Mouse (Mus musculus): ENCODE data around the gene C1galt1.

The C1galt1 gene

DNA sequence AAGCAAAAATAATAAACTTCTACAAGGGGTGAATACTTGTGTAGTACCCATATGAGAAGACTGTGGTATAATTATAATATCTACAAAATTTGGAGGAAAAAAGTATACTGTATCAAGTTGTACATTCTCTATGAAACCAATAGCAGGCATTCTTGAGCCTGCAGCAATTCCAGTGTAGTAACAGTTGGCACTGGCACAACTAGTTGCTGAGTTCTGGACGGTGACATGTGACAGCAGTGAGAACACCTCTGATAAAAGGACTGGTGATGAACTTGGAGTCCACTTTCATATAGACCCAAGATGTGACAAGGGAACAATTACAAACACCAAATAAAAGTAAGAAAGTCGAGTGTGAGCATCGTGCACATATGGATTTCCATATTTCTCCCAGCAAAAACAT lies 14.5 kb downstream of the C1galt1 start:
- no peak for DNase-seq

DNA sequence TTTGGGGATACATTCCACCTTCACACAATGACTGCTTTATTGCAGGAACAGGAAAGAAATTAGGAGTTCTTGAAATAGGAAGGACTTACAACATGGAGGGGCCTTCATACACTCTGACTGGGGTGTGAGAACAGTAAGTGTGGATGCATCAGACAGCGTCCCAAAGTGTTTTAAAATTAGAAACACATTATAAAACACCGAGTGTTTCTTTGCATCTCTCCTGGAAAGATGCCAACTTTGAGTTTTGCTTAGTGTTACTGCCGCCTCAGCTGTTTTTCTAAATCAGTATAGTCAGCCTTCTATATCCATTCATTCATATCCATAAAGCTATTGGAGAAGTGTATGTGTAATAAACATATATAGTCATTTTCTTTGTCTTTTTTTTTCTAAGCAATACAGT lies 16.4 kb downstream of the C1galt1 start:
- no peak for DNase-seq

DNA sequence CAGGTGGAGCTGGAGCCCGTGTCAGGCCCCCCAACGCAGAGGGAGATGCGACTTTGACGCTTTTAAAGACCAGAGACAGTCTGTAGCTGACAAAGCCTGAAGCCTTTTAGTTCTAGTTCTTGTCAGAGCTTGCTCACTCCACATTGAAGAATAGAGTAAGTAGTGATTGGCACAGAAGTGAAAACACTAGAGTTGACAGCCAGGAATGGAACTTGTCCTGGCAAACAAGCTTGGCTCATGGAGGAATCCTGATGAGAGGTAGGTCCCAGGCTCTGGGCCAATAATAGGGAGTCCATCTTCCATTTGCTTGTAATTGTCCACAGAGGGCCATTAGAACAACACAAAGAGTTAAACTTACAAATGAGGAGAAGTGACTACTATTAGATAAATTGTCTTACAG lies 18.7 kb downstream of the C1galt1 start:
- no peak for DNase-seq

DNA sequence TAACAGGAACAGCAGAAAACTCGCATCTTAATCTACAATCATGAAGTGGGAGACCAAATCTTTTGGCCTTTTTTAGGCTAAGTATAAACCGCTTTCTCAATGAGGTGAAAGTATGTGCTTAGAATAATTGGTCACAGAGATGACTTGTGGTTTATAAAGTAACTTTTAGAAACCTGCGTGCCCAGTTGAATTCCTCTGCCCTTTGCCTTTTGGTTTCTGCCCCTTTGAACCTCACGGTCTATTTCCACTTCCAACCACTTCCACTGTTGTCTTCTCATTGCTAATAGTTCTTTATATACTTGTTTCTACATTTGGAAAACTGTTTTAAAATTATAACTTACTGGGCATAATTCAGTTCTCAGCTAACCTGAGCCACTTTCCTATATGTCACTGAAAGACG lies 32.2 kb downstream of the C1galt1 start:
- DNase-seq, result no peak

DNA sequence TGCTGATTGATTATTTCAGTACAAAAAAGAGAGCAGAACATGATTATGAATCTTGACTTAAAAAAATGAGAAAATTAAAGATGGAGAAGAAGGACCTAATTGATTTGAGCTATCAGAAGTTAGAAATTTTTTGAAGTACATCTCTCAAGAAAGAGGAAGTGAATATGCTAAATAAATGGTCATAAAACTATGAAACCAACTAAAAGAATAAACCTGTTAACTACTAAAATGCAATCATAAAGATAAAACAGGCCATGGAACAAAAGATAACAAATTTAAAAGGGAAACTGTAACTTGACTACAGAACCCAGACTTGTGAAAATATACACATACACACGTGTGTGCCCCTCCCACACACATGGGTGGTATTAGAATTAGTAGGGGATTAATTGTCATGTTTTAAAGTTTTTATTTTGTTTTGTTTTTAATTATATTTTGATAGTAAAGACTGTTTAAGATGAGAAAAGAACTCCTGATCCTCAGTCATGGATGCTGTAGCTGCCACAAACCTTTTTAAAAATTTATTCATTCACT lies 37.0 kb downstream of the C1galt1 start:
- DNase-seq, result no peak

DNA sequence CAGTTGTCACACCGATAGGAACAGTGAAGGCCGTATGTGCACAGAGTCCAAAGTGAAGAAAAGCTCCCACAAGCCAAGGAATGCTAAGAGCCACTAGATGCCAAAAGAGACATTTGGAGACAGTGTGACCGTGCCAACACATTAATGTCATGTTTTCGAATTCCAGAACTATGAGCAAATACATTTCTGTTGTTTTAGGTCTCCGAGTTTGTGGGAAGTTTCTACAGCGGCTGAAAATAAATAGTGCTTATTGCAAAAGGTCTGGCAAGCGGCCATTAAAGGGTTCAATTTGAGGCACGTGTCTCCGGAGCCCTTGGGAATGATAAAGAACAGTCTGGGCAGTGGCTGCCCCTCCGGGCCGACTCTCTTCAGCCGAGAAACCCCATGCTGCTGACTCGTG lies 37.9 kb downstream of the C1galt1 start:
- DNase-seq, result no peak

DNA sequence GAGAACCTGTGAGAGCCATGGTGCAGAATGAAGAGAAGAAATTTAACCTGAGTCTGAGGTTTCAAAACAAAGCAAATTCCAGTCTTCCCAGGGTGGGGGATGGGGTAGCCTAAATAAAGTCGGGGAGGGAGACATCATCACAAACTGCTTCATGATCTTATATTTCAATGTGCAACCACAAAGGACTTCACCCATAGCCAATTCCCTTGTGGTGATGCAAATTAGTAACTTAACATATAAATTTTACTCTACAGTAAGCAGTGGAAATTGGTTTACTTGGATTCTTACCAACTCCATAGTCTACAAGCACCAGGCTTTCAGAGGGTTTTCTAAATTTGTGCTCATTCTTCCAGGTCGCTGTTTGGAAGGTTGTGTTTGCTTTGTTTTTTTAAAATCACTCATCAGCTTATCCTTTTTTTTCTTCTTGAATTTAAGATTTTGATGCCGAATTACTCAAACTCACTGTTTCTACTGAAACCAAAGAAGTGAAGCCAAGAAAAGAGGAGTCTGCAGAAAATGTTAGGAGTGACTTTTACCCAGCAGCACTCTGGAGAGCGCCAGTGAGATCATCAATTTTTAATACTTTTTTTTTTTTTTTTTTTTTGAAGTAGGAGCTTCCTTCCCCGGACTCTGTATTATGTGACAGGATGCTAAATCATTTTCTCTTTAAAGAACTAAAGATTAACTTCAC lies 41.5 kb downstream of the C1galt1 start:
- no peak for DNase-seq

DNA sequence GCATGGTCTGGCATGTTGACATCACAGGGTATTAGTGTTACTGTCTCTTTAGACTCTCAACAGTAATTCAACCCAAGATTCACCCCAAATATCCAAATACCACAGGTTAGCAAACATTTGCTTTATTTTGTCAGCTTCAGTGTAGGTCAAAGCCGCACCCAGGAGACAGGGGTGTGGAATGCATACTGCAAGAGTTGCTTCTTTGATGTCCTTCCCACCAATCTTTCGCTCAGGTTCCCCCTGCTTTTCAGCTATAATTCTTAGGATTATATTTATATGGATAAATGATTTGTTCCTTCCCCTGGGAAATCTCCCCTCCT lies 42.0 kb downstream of the C1galt1 start:
- DNase-seq, result no peak

DNA sequence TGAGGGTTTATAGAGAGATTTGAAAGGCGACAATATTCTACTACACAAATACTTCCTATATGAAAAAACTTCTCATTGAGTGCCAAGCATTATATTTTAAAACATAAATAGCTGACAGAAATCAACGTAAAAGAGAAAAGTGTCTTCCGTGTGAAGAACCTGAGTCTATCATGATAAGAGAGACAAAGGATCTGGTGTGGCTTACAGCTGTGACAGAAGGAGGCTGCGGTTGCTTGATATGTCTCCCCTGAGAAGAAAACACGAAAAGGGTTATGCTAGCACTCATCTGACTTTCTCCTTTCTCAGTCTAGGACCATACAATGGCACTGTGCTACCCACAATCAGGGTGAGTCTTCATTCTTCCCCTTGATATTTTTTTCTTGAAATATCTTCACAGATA lies 51.7 kb downstream of the C1galt1 start:
- DNase-seq, result no peak

DNA sequence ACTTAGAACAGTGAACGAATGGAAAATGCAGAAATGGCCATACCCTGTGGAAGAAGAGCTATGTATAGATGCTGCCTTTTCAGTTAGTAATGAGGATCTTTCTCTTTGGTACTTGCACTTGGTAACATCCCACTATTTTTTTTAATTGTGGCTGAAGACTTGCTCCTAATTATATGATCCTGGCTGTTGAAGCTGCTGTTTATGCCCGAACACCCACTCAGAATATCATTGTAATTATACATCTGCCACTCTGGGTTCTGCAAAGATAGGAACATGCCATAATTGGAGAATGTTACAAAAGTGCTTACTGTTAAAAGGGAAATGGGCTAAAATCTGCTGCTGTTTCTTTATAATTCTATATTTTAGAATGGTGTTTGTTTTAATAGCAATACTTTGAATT lies 67.4 kb downstream of the C1galt1 start:
- DNase-seq, result no peak
